Mouse (Mus musculus) lung, adult 2 months (tissue): Measurements from ENCODE around the gene Mdk.

Experiments
- CTCF ChIP-seq: fragments of 200-500 bp; IDR thresholded peaks from 2 replicates; pipeline ENCODE4 v1.5.1; 2011; ENCODE audit warnings: mild to moderate bottlenecking, low read length, control low read depth; ENCODE audit not compliant: insufficient read depth
- POLR2A ChIP-seq: fragments of 200-500 bp; IDR thresholded peaks from 2 replicates; pipeline ENCODE4 v1.6.1; 2011; ENCODE audit warnings: low read depth, mild to moderate bottlenecking, control low read depth, low read length, borderline replicate concordance; ENCODE audit errors: extremely low read depth

DNA sequence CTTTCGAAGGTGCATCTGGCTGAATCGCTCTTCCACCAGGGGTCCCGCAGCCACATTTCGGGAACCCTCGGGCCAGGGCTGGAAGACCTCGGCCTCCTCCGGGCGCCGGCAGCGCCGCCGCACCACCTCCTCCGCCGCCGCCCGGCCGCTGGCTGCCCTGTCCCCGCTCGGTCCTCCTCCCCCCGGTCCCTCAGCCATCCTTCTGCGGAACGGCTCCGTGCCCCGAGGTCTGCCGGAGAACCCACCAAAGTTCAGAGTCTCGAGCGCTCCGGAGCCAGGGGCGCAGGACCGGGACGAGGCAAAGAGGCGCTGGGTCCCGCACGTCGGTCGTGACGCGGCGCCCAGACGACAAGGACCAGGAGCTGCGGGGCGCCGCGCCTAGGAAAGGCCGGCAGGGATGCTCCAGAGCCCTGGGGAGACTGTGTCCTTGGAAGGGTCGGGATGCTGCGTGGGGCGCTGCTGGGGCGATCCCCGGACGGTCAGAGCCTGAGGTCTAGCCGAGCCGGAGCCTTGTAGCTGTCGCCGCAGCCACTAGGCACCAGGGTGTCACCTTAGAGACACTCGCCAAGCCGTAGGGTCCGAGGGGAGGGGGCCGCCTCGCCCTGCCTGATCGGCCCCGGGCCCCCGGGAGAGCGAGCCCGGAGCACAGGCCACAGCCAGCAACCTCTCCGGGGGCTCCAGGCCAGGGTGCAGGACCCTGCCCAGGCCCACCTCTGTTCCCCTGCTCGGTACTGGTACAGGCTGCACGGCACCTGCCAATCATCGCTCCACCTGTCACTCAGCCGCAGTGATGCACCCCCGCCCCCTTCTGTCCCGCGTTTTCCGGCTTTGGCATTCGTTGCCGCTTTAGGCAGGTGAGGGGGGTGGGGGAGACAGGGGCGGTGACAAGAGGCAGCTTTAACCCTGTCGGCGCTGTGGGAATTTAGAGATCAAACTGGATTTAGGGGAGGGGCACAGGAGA lies 43.8 kb upstream of the Mdk start, which contains the start of gene Dgkz:
- TF ChIP-seq CTCF (no peak), POLR2A (no peak)
